Mouse (Mus musculus) regulatory T cell (primary cell): Measurements from ENCODE around the gene Olfr917.

ENCODE experiments used
- in situ Hi-C: fragments of 300-600 bp; cut with MboI, MseI; formaldehyde crosslinking; loops from one replicate; pipeline ENCODE4 v1.15.1; 2025; ENCODE audit warnings: high pct_unique_total_duplicates

Gene Olfr917

DNA sequence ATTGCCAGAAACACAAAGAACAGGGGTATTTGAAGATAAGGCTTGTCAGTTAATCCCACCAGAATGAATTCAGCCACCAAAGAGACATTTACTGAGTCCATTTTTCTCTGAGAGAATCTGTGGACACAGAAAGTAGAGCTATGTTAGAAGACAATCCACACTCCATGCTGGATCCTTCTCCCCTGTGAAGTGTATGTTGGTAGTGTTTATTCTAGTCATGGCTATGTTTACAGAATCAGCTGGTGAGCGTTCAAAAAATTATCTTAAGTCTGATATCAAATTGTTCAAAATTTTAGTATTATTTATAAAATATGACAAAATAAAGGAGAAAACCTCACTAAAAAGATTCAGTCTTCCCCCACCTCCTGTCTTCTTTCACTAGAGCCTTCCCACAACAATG, at the start of gene Olfr917:
Gene Olfr917, minus strand, starts transcription at position 101 of the 400 bp plus-strand sequence.
- in situ Hi-C loops: no loop called here

DNA sequence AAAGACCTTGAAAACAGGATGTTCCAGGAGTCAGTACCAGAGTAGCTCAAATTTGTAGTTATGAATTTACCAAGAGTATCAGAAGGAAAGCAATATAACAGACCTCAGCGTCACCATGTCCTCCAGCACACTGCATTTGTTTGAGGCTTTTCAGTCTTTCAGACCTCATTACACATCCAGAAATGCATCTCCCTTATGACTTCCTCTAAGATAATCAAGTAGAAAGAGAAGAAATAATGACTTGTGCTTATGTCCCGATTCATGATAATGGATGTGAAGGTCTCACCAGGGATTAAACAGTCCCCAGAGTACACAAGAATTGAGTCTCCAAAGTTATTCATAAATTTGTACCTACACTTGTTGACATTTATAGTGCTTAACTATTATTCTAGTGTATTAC, 8.9 kb upstream of the Olfr917 start, which contains the start of gene Olfr918:
Gene Olfr918, minus strand, starts transcription at position 101 of the 400 bp plus-strand sequence.
- in situ Hi-C loops: no loop called here

GRCm38 (mm10) chr9:38672887-38673286, 7.2 kb upstream of the Olfr917 start:
- in situ Hi-C loops: no loop called here

DNA sequence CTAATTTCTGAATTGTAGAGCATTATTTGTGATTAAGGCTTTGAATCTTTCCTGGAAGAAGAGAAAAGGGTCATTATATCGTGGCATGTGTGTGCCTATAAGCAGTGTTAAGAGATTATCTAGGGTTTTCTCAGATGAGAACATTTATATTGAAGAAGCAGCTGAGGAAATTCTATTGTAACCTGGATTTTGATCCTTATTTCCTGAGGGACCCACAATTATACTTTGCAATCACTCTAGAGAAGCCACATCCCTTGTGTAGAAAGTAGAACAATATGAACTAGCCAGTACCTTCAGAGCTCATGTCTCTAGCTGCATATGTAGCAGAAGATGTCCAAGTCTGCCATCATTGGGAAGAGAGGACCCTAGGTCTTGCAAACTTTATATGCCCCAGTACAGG, 5.9 kb downstream of the Olfr917 start, which contains the start of gene Olfr916:
Gene Olfr916, minus strand, starts transcription at position 101 of the 400 bp plus-strand sequence.
- in situ Hi-C loops: no loop called here

DNA sequence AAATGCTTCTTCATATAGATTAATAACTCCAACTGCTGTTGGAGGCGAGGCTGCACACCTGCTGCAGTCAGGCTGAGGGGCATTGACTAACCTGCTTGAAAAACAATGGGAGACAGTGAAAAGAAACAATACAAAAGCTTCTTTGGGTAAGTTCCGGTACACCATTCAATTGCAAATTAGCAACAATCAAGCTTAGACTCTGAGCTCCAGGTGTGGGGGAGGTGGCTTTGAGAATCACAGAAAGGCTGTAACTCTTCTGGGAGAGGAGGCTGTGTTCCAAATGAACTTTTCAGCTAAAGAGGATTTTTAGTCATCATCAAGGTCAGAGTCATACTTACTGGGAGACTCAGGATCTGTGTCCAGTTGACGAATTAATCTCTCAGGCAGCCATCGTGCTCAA, 33.2 kb downstream of the Olfr917 start:
- in situ Hi-C loops: no loop called here
